Mouse (Mus musculus): ENCODE data around the gene Ddx49. TPM values are rescaled to one million over a fixed set of nuclear protein-coding genes. Genes with fewer than 3 reads are reported as not detected.

Ddx49 gene
- 10 to 100 TPM; 26.0 to 34.5 (median 31.9) TPM for total RNA-seq (2022)

- DNase-seq (ENCODE audit: low spot score): peak; percentile 96
Measured at GRCm38 (mm10) chr8:70302358-70302890, at the start of gene Ddx49, which contains the start of gene Cope. Ddx49 (minus strand) TSS chr8:70302489. Cope (plus strand) TSS chr8:70302518.

- no peak for DNase-seq (ENCODE audit: low spot score)
Measured at GRCm38 (mm10) chr8:70352000-70352384, 49.7 kb upstream of the Ddx49 start.

- no peak for DNase-seq (ENCODE audit: low spot score)
Measured at GRCm38 (mm10) chr8:70351035-70351999, 49.0 kb upstream of the Ddx49 start.

GRCm38 (mm10) chr8:70347860-70348420 is 45.7 kb upstream of the Ddx49 start:
- no peak for DNase-seq (ENCODE audit: low spot score)

GRCm38 (mm10) chr8:70347443-70347842 is 45.2 kb upstream of the Ddx49 start:
- DNase-seq (ENCODE audit: low spot score): no peak

- DNase-seq (ENCODE audit: low spot score): no peak
Measured at GRCm38 (mm10) chr8:70344279-70344678, 42.0 kb upstream of the Ddx49 start.

- no peak for DNase-seq (ENCODE audit: low spot score)
Measured at GRCm38 (mm10) chr8:70343696-70344095, 41.4 kb upstream of the Ddx49 start.

GRCm38 (mm10) chr8:70343076-70343475 is 40.8 kb upstream of the Ddx49 start:
- no peak for DNase-seq (ENCODE audit: low spot score)

- no peak for DNase-seq (ENCODE audit: low spot score)
Measured at GRCm38 (mm10) chr8:70342007-70342406, 39.7 kb upstream of the Ddx49 start.

- no peak for DNase-seq (ENCODE audit: low spot score)
Measured at GRCm38 (mm10) chr8:70340659-70341058, 38.4 kb upstream of the Ddx49 start.

- no peak for DNase-seq (ENCODE audit: low spot score)
Measured at GRCm38 (mm10) chr8:70338931-70339330, 36.6 kb upstream of the Ddx49 start.

- no peak for DNase-seq (ENCODE audit: low spot score)
Measured at GRCm38 (mm10) chr8:70332878-70333202, 30.6 kb upstream of the Ddx49 start.

- no peak for DNase-seq (ENCODE audit: low spot score)
Measured at GRCm38 (mm10) chr8:70332070-70332877, 30.0 kb upstream of the Ddx49 start.

GRCm38 (mm10) chr8:70331526-70331925 is 29.2 kb upstream of the Ddx49 start:
- DNase-seq (ENCODE audit: low spot score): no peak

GRCm38 (mm10) chr8:70330741-70331364 is 28.6 kb upstream of the Ddx49 start:
- no peak for DNase-seq (ENCODE audit: low spot score)

- DNase-seq (ENCODE audit: low spot score): no peak
Measured at GRCm38 (mm10) chr8:70329835-70330740, 27.8 kb upstream of the Ddx49 start.

GRCm38 (mm10) chr8:70329124-70329834 is 27.0 kb upstream of the Ddx49 start, which contains the start of gene Gdf1:
Gdf1 (plus strand) TSS chr8:70329817.
- no peak for DNase-seq (ENCODE audit: low spot score)

GRCm38 (mm10) chr8:70327512-70327911 is 25.2 kb upstream of the Ddx49 start:
- DNase-seq (ENCODE audit: low spot score): no peak

GRCm38 (mm10) chr8:70323716-70324115 is 21.4 kb upstream of the Ddx49 start:
- DNase-seq (ENCODE audit: low spot score): no peak

- no peak for DNase-seq (ENCODE audit: low spot score)
Measured at GRCm38 (mm10) chr8:70317872-70318271, 15.6 kb upstream of the Ddx49 start.
